Mouse (Mus musculus): ENCODE measurements around the gene Olfr1344.
"Not testable (repeated sequence)": the region's sequence is repeated elsewhere in the genome, so short reads cannot be mapped to it uniquely, and the experiment has no call there.

Gene Olfr1344

DNA sequence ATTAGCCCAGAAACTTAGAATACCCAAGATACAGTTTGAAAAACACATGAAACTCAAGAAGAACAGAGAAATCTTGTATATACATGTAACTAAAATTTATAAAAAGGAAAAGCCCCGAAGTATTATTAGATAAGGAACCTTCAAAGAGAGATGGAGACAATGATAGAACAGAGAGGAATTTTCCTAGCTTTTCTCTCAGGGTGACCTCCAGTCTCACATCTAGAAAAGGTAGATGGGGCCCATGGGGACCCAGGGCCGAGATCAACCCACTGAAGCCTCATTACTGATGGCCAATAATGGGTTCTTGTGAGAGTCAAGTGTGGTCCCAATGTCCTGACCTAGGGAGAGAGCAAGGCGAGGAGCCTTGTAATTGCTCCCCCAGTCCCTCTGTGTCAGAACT is at the start of gene Olfr1344:
TSS of gene Olfr1344 (plus strand) at position 301 of the 400 bp plus-strand sequence.
- no peak for DNase-seq (ENCODE audit: low spot score)

GRCm38 (mm10) chr7:6388971-6389370 is 49.5 kb upstream of the Olfr1344 start:
- no peak for DNase-seq (ENCODE audit: low spot score)

DNA sequence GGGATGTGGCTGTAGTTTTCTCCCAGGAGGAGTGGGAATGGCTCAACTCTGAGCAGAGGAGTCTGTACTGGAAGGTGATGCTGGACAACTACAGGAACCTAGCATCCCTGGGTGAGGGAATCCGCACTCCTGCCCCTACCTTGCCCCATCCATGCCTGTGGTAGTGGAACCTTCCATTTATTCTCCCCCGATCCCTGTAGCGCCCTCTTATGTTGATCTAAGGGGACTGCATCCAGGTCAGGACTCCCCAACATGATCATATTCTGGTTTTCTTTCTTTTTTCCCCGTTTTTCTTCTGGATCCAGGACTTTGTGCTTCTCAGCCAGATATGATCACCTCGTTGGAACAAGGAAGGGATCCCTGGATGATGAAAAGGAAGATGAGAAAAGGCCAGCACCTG is 49.0 kb upstream of the Olfr1344 start:
- DNase-seq (ENCODE audit: low spot score), result no peak

DNA sequence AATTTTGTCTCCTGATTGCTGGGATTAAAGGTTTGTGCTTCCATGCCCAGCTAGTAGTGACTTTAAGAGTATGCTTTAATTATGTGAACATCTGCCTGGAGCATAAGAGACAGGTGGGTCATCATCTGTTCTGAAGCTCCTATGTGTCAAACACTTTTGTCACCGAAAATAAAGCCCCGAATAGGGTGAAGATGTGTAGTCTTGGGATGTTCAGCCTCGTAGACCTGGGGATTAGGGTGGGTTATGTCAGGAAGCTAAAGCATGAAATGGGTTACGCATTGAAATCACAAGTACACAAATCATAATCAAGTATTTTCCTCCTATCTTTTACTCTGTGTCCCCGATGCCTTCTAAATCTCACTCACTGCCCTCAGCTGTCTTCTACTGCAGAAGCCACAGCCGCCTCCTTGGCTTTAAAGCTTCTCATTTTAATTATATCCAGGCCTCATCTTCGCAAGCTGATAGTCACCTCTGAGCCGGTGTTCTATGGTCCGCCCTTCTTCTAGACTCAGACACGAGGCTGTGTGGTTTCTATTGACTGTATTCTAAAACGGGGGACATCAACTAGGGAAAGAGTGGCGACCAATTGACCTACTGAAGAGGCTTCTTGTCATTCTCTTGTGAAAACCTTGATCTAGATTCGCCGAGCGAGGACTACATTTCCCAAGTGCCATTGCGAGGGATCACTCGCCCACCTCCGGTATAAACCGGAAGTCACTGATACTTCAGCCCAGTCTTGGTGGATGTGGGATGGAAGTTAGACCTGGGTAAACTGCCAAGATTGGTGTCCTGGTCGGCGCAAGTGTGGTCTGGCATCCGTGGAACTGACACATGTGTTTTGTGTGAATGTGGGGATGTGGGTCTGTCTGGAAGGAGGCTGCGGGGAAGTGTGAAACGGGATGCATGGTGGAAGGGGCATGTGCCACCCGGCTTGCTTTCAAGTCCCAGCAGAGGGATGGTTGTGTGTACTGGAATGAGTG is 40.2 kb upstream of the Olfr1344 start, which contains the start of gene Smim17:
TSS of gene Smim17 (plus strand) at position 720 of the 980 bp plus-strand sequence.
- DNase-seq (ENCODE audit: low spot score), result peak; percentile 69

GRCm38 (mm10) chr7:6410043-6410442 is 28.4 kb upstream of the Olfr1344 start, which contains the start of gene Gm20715:
TSS of gene Gm20715 (plus strand) at chr7:6410277.
- peak; percentile 51 for DNase-seq (ENCODE audit: low spot score)

GRCm38 (mm10) chr7:6414626-6415441 is 23.7 kb upstream of the Olfr1344 start:
- no peak for DNase-seq (ENCODE audit: low spot score)

DNA sequence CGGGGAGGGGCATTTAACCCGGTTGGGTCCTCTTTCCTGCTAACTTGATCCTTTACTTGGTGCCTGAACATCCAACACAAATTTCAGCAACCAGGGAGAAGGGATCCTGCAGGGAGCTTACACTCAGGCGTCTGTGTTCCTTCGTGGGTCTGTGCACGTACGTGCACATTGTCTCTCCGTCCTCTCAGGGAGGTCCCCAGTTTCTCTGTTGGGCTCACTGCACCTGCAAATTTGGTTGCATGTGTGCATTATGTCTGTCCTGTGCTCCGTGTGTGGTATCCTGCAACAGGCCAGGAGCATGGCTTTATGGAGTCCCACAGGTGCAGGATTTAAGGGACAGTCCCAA is 23.1 kb upstream of the Olfr1344 start:
- no peak for DNase-seq (ENCODE audit: low spot score)

DNA sequence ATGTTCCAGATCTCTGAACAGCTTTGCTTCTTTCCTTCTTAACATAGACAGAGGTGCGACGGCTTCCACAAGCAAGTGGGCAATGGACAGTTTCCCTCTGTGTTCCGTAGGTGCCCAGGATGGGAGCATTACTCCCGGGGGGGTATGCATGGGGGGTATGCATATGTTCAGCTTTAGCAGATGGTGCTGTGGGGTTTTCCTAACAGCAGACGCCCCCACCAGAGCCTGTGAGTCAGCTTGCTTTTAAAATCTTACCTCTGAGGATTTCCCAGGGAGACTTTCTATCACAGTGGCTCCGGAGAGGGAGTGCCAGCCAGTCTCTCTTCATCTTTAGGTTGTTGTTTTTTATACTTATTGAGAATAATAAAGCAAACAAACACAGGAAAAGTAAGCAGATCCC is 18.6 kb upstream of the Olfr1344 start:
- no peak for DNase-seq (ENCODE audit: low spot score)

DNA sequence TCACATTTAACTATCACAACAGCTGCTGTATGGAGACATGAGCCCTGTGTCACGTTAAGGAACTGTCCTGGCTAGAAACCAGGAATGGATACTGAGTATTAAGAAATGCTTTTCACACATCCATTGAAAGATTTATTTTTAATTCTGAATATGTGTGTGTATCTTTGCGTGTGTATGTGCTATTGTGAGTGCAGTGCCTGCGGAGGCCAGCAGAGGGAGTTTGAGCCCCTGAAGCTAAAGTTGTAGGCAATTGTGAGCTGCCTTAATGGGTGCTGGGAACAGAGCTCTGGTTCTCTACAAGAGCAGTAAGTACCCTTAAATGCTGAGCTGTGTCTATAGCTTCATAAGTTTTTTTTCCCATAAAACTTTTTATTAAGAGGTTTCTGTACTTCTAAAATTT is 9.1 kb upstream of the Olfr1344 start:
- DNase-seq (ENCODE audit: low spot score), result no peak

GRCm38 (mm10) chr7:6430342-6430741 is 8.1 kb upstream of the Olfr1344 start:
- no peak for DNase-seq (ENCODE audit: low spot score)

DNA sequence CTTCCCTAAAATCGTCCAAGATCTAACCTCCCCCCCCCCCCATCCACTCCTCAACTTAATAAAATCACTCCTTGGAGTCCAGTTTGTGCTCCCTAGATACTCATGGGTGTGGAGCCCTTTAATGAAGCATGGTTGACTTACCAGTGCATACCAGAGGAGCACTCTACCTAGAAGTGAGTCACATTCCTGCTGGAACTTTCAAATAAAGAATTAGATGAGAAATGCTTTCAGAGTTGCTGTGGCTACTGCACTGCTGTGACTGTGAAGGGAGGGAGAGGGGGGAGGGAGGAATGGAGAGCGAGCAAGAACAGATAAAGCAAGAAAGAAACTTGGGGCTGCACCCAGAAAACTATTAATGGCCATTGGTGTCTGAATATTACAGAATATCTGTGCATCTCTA is 2.7 kb downstream of the Olfr1344 start:
- DNase-seq (ENCODE audit: low spot score), result no peak

DNA sequence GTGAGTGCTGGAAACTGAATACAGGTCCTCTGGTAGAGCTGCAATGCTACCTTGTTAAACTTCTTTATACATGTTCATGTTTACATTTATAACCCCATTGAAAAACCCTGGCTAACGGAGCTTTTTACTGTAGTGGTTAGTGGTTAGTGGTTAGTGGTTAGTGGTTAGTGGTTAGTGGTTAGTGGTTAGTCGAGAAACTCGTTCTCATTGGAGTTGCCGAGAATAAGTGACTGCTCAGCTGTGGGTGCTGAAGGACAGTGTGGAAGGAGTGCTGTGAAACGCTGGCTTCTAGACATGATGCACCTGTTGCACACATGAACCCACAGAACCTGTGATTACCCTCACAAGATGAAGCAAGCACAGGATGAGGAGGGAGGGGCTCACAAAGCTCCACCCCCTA is 9.3 kb downstream of the Olfr1344 start:
- DNase-seq (ENCODE audit: low spot score), result no peak

DNA sequence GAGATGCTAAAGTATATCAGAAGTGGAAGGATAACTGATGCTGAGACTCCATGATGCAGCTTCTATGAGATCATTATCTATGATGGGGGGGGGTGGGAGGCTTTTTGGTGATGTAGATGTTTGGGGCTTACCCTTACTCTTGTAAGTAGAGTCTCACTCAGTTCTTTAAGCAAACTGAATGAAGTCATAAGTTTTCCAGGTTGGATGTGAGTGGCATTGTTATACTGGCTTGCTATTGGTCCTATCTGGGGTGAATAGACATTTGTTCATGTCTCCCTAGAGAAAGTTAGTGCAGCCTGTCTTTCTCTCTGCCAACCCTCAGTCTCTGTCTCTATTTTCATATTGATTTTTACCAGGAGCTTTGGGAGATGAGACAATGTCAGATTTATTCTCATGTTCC is 17.4 kb downstream of the Olfr1344 start, which contains the start of gene Olfr1336:
TSS of gene Olfr1336 (plus strand) at position 301 of the 400 bp plus-strand sequence.
- no peak for DNase-seq (ENCODE audit: low spot score)

DNA sequence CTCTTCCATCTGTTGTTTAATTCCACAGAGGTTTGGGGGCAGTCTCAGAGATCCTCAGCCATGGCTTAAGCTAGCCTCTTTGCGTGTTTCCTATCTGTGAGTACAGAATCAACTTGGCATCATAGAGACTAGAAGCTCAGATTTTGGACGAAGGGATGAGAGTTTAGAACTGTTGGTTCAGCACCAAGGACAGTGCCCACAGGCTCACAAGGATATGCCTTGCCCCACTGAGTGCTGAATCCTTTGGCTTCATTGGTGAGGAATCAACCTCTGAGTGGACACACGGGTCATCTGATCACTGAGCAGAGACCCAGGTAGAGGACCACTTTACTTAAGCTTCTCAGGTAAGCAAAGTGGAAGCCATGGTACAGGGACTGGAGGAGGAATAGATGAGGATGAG is 17.9 kb downstream of the Olfr1344 start:
- DNase-seq (ENCODE audit: low spot score), result no peak

DNA sequence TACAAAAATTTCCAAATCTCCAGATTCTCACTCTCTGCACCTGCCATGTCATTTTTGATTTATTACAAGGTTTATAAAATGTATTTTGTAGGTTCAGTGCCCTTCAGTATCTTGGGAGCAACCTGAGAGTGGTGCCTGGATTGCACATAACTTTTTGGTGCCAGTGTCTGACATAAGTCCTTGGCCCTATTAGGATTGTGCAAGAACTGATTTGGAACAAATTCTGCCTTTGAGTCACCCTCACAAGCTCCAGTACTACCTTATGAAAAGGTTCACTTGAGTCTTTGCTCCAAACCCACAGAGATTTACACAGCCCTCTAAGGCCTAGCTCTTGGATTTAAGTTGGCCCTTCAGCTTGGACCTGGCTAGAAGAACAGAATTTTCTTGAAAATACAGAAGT is 28.5 kb downstream of the Olfr1344 start, which contains the start of gene Olfr1346:
TSS of gene Olfr1346 (plus strand) at position 151 of the 400 bp plus-strand sequence.
- no peak for DNase-seq (ENCODE audit: low spot score)

- DNase-seq (ENCODE audit: low spot score), result not testable (repeated sequence)
Measured at GRCm38 (mm10) chr7:6477633-6478032, 39.1 kb downstream of the Olfr1344 start.

GRCm38 (mm10) chr7:6486841-6487240 is 48.4 kb downstream of the Olfr1344 start, which contains the start of gene Olfr5:
TSS of gene Olfr5 (minus strand) at chr7:6486941.
- no peak for DNase-seq (ENCODE audit: low spot score)
